Mouse (Mus musculus) ES-Bruce4 (cell line): ENCODE results near the gene Ruvbl2. TPM values are rescaled to one million over a fixed set of nuclear protein-coding genes. Genes with fewer than 3 reads are reported as not detected.

Experiments used
- H3K27ac ChIP-seq: 2 replicates; pipeline ENCODE4 v1.5.1; 2012; ENCODE audit warnings: low read length, inconsistent platforms; ENCODE audit not compliant: insufficient read depth
- H3K27me3 ChIP-seq: 2 replicates; pipeline ENCODE4 v1.6.1; 2012; ENCODE audit warnings: mild to moderate bottlenecking, low read length, inconsistent platforms; ENCODE audit not compliant: control insufficient read depth, poor library complexity, insufficient read depth, severe bottlenecking
- H3K36me3 ChIP-seq: 2 replicates; pipeline ENCODE4 v1.6.1; 2012; ENCODE audit warnings: inconsistent platforms, mild to moderate bottlenecking, low read length, moderate library complexity; ENCODE audit not compliant: control insufficient read depth, poor library complexity, insufficient read depth, severe bottlenecking
- H3K4me1 ChIP-seq: one replicate; pipeline ENCODE4 v1.8.1; 2011; ENCODE audit warnings: low read length; ENCODE audit not compliant: control insufficient read depth, insufficient read depth
- H3K4me3 ChIP-seq: 2 replicates; pipeline ENCODE4 v1.5.1; 2011; ENCODE audit warnings: low read depth, mild to moderate bottlenecking, low read length
- H3K9ac ChIP-seq: 2 replicates; pipeline ENCODE4 v1.6.1; 2012; ENCODE audit warnings: low read depth, mild to moderate bottlenecking, inconsistent platforms; ENCODE audit not compliant: poor library complexity, severe bottlenecking
- H3K9me3 ChIP-seq: replicated peaks from 2 replicates; pipeline ENCODE4 v1.6.1; 2012; ENCODE audit warnings: mild to moderate bottlenecking, low read length, inconsistent platforms; ENCODE audit not compliant: control insufficient read depth, poor library complexity, insufficient read depth, severe bottlenecking
- CTCF ChIP-seq: IDR thresholded peaks from one replicate; pipeline ENCODE4 v1.8.1; 2011; ENCODE audit warnings: low read depth, low read length
- EP300 ChIP-seq: IDR thresholded peaks from 2 replicates; pipeline ENCODE4 v1.6.1; 2011; ENCODE audit warnings: low read depth, low read length; ENCODE audit not compliant: insufficient read depth
- POLR2A ChIP-seq: IDR thresholded peaks from one replicate; pipeline ENCODE4 v1.8.1; 2011; ENCODE audit warnings: low read length; ENCODE audit not compliant: insufficient read depth
- polyA plus RNA-seq: library from polyadenylated mRNA; stranded (reverse); fragments of >200 nt; gene quantifications from 2 replicates; pipeline ENCODE4 v1.2.4, GENCODE M21; 2011; ENCODE audit warnings: low read depth; ENCODE audit not compliant: missing spikeins, insufficient read depth, insufficient read length

Gene Ruvbl2
- polyA plus RNA-seq, 1 experiment = 263 TPM

DNA sequence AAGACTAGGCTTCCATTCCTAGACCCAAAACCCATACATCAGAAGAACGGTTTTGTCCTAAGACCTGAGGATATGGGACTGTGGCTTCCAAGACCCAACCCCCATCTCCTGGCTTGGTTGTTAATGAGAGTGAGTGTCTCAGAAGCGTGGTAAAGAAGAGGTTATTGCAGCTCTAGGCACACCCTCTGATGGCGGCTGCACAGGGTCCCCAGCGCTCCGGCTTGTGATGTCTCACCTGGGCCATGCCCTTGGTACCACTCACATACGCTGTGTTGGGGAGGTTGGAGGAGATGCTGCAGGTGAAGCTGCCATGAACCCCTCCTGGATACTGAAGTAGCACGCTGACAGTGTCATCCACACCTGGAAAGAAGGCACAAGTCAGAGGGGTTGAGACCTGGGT, 40.9 kb upstream of the Ruvbl2 start:
- no peaks in the 10 kb centered on the region for H3K9me3 ChIP-seq
- TF ChIP-seq POLR2A = no peak
- no peak for TF ChIP-seq CTCF
- no peak for TF ChIP-seq EP300
- H3K4me1 ChIP-seq = no peaks in the 10 kb centered on the region
- no peak overlapping the region for H3K27ac ChIP-seq
- no peaks in the 10 kb centered on the region for H3K27me3 ChIP-seq
- no peaks in the 10 kb centered on the region for H3K36me3 ChIP-seq
- H3K9ac ChIP-seq = no peak overlapping the region
- H3K4me3 ChIP-seq = no peak overlapping the region

GRCm38 (mm10) chr7:45477003-45477402, 39.1 kb upstream of the Ruvbl2 start:
- no peak overlapping the region; the same call in 1 of the 2 replicates for H3K27ac ChIP-seq
- no peak overlapping the region for H3K9ac ChIP-seq
- H3K4me3 ChIP-seq = no peak overlapping the region
- H3K4me1 ChIP-seq = no peaks in the 10 kb centered on the region
- H3K27me3 ChIP-seq = no peaks in the 10 kb centered on the region
- no peak for TF ChIP-seq POLR2A
- TF ChIP-seq CTCF = peak; percentile 42
- H3K36me3 ChIP-seq = no peaks in the 10 kb centered on the region
- H3K9me3 ChIP-seq = no peaks in the 10 kb centered on the region

DNA sequence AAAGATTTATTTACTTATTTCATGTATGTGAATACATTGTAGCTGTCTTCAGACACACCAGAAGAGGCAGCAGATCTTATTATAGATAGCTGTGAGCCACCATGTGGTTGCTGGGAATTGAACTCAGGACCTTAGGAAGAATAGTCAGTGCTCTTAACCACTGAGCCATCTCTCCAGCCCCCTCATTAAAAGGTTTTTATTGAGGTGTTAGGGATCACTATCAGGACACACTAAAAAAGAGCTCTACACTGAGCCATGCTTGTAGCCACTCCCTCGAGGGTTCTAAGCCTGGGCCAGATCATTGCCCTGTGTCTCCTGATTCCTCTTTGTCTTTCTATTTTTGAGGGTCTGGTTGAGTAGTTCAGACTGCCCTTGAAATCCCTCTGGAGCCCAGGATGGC, 38.6 kb upstream of the Ruvbl2 start:
- no peaks in the 10 kb centered on the region for H3K27me3 ChIP-seq
- no peak overlapping the region for H3K27ac ChIP-seq
- no peaks in the 10 kb centered on the region for H3K9me3 ChIP-seq
- no peak overlapping the region for H3K9ac ChIP-seq
- H3K4me1 ChIP-seq = no peaks in the 10 kb centered on the region
- no peak overlapping the region for H3K4me3 ChIP-seq
- H3K36me3 ChIP-seq = no peaks in the 10 kb centered on the region
- TF ChIP-seq POLR2A = no peak
- TF ChIP-seq CTCF = no peak
- no peak for TF ChIP-seq EP300

GRCm38 (mm10) chr7:45475291-45475969, 37.5 kb upstream of the Ruvbl2 start:
- TF ChIP-seq EP300 (no peak), CTCF (no peak), POLR2A (no peak)
- Histone ChIP-seq H3K9me3 (no peaks in the 10 kb centered on the region), H3K4me1 (no peaks in the 10 kb centered on the region), H3K4me3 (peak overlapping the region; percentile 63), H3K27me3 (no peaks in the 10 kb centered on the region), H3K27ac (peak overlapping the region; percentile 12; the same call in 1 of the 2 replicates), H3K9ac (peak overlapping the region; percentile 15), H3K36me3 (no peaks in the 10 kb centered on the region)

DNA sequence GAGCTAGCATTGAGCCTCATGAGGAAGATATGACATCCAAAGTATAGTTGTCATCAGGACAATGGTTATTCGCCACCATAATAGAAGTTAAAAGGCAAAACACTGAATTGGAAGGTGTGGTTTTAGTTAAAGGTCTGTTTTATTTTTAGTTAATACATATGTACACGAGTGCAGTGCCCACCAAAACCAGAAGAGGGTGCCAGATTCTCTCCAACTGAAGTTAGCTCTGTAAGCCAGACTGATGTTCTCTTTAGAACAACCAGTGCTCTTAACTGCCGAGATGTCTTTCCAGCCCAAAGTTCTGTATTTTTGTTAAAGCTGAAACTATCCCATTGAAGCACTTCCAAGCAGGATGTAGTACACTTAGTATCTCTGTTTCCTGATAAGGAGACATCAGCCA, 33.0 kb upstream of the Ruvbl2 start:
- no peaks in the 10 kb centered on the region for H3K9me3 ChIP-seq
- no peaks in the 10 kb centered on the region for H3K27me3 ChIP-seq
- no peak overlapping the region for H3K4me3 ChIP-seq
- H3K9ac ChIP-seq = no peak overlapping the region
- no peak overlapping the region for H3K27ac ChIP-seq
- H3K36me3 ChIP-seq = no peaks in the 10 kb centered on the region
- no peak for TF ChIP-seq POLR2A
- TF ChIP-seq CTCF = no peak
- H3K4me1 ChIP-seq = no peaks in the 10 kb centered on the region

DNA sequence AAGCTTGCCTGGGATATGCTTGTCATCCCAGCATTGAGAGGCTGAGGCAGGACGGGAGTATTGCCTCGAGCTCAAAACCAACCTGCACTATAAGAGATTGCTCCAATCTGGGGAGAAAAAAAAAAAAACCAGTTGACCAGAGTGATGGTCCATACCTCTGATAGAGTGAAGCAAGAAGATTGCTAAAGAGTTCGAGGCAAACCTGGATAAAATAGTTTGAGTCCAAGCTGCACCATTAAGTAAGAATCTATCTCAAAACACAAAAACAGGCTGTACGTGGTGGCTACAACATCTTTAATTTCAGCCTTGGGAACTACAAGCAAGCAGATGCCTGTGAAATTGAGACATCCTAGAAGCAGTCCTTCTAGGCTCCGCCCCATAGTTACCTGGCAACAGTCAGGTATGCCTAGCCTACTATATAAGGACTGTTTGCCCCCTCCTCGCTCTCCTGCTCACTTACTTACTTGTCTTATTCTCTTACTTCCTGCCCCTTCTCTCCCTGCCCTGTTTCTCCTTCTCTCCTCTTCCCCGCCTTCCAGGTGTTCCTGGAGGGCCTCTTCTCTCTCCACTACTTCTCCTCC, 29.3 kb upstream of the Ruvbl2 start:
- H3K36me3 ChIP-seq = peaks cover 28% of the 10 kb centered on the region
- no peaks in the 10 kb centered on the region for H3K4me1 ChIP-seq
- no peaks in the 10 kb centered on the region for H3K27me3 ChIP-seq
- peak overlapping the region; percentile 90 for H3K9ac ChIP-seq
- no peaks in the 10 kb centered on the region for H3K9me3 ChIP-seq
- TF ChIP-seq EP300 (no peak), POLR2A (no peak), CTCF (no peak)
- H3K4me3 ChIP-seq = peak overlapping the region; percentile 74
- H3K27ac ChIP-seq = peak overlapping the region; percentile 67
